Mouse (Mus musculus) retina, embryonic 14.5 days (tissue): ENCODE measurements around the gene St3gal4.

Source experiments
- DNase-seq: peaks from one replicate; pipeline ENCODE4 v3.0.0-alpha.2; 2015; ENCODE audit warnings: low spot score

The St3gal4 gene

DNA sequence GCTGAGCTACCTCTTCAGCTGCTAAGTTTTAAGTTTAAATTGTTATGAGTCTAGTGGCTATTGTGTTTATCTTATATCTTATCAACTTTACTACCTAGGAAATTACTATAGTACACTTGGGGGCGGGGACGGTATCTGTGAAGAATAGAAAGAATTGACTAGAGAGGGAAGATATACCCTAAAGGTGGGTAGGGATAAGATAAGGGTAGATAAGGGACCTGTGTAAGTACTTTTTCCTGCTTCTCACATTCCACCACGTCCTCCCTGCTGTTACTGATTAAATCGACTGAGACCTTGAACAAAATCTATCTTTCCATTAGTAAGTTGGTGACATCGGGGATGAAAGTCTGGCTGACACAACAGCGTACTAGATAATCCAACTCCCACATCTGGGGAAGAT lies 70.6 kb downstream of the St3gal4 start:
- DNase-seq: no peak

DNA sequence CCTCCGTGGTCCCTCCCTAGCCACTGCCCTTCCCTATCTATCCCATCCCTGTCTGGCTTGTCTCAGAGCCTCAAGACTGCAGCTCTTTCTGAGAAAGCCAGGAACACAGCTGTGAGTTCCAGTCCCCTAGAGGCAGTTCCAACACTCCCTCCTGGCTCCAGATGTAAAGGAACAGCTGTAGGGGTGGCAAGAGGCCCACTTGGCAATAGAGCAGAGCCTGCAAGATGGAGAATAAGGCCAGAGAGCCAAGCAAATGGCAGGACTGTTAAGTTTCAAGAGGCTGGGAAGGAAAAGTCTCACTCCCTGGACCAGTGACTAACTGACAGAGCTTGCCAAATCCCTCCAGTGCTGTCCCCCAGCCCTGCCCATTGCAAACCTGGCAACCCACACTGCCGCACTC lies 73.3 kb downstream of the St3gal4 start:
- no peak for DNase-seq

DNA sequence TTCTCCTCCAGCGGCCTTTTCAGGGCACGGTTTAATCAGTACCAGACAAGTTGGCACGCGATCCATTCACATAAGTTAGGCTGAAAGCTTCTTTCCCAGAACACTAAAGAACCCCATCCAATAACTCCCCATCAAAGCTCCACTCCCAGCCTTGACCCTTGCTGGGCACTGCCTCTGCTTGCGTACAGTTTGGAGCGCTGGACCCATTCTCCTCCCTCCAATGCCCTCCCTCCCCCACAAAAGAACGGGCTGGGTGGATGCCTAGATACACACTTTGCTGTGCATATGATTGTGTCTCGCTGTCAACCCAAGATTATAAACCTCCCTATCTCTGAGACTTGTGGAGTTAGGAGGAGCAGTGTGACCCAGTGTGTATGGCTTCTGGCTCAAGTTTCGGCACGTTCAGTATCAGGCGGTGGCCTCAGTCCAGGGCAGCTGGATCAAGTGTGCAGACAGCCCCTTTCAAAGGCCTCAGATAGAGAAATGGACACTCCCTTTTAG lies 74.0 kb downstream of the St3gal4 start:
- DNase-seq: no peak

DNA sequence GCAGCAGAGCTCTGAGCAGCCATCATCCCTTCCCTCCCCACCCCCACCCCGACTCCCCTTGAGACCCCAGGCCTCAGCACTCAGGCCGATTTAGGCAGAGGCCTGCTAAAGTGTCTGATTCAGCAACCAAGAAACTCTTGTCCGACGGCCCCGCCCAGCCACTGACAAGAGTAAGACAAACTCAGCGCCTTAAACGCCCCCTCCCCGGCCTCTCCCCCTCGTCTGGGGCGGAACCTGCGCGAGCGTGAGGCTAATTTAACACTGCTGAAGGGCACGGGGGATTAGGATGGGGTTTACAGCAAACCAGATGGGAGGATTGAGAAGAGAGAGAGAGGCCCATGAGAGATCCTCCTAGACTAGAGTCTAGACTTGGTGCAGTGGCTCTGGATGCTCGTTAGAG lies 74.6 kb downstream of the St3gal4 start:
- peak; percentile 49 for DNase-seq

DNA sequence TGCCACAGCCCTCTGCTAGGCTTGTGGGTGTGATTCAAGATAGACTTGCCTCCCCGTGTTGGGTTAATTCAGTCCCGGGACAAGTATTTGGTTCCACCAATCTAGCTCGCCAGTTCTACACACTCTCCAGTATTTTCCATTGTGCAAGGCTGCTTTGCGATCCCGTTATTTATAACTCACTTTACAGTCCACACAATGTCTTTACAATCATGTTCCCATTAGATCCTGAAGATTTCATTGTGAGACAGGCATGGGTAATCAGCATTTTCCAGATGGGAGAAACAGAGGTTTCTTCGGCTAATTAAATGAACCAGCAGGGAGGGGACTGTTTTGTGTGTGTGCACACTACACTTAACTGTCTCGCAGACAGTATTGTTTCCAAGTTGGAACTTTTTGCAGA lies 75.4 kb downstream of the St3gal4 start:
- peak; percentile 12 for DNase-seq

DNA sequence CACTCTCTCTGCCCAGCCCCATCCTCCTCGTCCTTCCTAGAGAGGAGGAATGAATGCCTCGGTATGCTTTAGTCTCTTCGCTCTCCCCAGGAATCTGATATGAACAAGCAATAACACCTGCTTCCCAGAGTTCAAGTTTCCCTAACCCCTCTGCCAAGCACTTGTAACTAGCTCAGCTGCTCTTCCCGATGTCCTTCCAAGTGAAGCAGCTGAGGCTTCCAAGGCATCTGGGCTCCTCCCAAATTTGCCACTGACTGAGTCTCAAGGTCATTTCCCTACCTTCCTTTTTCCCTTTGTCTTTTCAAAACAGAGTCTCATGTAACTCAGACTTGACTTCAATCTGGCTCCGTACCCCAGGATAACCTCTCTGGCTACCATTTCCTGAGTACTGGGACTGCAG lies 77.6 kb downstream of the St3gal4 start:
- DNase-seq: no peak

DNA sequence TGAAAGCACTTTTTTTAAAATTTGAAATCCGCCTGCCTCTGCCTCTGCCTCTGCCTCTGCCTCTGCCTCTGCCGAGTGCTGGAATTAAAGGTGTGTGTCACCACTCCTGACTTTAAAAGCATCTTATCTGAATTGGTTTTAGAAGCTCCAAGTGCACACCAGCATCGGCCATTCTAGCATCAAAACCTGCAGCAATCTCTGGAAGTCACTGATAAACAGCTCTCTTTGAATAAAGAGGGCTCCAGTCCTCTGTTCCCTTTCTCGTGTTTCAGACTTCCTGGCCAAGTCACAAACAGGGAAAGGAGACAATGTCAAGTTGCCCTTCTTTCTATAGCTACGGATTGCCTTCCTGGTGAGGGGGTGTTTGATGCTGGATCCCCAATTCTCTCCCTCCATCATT lies 79.2 kb downstream of the St3gal4 start:
- no peak for DNase-seq

DNA sequence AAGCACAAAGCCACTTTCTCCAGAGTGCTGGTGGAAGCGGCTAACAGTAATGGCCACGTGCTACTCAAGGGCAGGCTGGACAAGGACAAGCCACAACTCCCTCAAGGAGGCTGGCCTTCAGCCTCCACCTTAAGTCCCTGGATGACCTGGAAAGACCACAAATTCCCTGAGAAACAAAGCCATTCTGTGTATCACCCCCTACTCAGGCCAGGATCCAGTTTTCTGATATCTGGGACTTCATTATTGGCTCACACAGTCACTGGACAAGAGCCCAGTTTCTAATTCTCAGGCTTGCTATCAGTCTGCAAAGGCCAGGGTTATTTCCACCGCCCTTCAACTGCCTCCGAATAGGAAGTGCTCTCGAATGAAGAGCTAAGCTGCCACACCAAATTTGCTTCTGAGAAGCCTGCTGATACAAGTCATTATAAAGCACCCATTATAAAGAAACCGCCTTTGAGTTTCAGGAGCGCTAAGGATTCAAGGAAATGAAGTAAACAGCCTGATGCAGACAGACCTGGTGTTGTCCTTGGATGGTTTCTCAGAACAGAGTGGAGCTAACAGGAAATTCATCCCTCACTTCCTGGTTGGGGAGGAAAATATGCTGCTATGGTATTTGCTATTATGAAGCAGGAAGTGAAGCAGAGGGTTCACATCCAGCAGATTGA lies 80.0 kb downstream of the St3gal4 start:
- no peak for DNase-seq

DNA sequence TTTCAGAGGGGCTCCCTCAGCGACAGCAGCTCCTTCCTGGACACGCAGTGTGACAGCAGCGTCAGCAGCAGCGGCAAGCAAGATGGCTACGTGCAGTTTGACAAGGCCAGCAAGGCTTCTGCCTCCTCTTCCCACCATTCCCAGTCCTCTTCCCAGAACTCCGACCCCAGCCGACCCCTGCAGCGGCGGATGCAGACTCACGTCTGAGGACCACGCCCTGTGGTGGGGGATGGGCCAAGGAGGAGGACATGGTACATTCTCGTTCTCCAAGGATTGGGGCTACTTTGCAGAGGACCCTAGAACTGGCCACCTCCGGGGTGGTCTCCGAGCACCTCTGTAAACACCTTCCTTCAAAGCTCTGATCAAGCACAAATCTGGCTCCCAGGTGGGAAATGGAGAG lies 84.0 kb downstream of the St3gal4 start:
- no peak for DNase-seq

DNA sequence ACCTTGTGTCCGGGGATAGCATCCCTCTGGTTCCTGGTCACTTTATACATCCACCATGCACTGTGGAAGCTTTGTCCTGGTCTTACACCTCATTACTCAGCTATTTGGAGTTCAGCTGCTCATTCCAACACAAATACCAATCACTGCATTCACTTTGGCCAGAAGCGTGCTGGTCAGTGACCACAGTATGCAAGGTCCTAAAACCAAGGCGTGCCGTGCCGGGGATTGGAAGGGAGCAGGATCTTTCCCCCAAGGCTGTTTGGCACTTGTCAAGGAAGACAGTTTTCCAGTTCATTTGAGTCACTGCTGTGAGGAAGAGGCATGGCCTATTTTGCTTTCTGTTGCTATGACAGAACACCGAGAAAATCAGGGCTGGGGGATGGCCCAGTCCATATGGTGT lies 86.6 kb downstream of the St3gal4 start:
- DNase-seq: peak; percentile 49

DNA sequence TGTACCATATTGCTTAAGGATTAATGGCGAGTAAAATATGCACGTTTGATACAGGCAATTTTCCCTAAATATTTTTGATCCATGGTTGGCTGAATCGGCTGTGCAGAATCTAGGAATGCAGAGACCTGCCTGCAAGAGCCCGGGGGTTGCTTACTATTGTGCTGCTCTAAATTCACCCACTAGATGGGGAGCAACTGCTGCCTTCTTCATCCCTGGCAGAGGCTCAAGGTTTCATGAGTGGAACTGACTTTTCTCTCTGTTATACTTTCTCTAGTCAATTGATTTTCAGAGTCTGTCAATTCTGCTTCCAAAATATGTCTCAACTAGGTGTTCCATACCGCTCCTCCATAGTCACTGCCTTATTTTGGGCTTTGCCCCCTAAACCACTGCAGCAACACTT lies 88.2 kb downstream of the St3gal4 start:
- no peak for DNase-seq

DNA sequence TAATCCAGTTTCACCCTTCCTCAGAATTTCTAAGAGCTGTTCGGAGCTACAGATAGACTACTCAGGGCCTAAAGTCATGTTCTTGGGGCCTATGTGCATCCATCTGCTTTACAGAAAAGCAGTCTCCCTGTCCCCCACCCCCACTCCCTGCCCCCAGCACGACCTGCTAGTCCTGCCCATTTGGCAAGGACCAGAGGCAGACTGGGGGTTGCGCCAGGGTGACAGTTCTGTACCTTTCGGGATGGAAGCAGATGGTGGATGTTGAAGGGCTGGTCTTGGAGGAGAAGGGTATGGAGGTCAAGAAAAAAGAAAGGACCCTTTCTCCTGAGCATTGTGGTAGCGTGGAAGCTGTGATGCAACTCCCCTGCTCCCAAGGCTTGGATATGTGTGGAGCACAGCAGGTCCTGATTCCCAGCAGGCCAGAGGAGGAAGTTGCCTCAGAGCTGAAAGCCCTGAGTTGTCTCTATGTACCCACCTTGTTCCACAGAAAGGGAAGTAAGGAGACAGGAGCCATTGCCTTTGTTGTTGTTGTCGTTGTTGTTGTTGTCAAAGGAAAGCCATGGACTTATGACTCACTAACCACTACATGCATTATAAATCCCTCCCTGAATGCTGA lies 91.6 kb downstream of the St3gal4 start:
- no peak for DNase-seq

DNA sequence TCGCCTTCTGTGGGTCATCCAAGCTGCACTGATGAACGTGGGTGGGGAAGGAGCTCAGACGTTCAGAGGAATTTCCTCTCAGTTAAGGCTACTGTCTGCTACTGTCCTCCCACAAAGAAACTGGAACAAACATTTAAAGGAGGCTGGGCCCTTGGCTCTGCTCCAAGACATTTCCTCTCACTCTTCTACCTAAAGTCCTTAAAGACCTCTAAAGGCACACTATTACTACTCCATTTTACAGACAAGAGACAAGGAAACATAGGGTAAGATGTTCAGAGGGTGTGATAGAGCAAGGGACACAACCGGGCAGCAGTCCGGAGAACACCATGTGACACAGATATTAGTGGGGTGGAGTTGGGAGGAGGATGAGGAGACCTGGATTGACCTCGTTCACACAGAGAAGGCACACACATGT lies 92.2 kb downstream of the St3gal4 start:
- DNase-seq: no peak

DNA sequence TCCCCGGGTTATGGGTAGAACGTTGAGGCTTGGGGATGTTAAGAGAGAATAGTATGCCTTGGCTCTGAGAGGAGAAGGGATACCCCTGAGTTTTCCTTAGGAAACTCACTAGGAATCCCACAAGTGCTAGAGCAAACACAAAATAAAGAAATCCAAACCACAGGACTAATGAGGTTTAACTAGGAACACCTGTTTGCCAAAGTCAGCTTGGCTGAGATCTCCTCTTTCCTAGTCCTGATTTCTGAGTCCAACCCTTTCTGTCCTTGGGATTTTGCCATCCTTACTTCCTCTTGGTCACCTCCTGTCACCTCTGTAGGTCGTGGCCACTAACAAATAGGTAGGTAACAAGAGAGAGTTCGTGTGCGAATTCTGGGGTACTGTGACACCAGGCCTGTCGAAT lies 92.8 kb downstream of the St3gal4 start:
- DNase-seq: no peak

DNA sequence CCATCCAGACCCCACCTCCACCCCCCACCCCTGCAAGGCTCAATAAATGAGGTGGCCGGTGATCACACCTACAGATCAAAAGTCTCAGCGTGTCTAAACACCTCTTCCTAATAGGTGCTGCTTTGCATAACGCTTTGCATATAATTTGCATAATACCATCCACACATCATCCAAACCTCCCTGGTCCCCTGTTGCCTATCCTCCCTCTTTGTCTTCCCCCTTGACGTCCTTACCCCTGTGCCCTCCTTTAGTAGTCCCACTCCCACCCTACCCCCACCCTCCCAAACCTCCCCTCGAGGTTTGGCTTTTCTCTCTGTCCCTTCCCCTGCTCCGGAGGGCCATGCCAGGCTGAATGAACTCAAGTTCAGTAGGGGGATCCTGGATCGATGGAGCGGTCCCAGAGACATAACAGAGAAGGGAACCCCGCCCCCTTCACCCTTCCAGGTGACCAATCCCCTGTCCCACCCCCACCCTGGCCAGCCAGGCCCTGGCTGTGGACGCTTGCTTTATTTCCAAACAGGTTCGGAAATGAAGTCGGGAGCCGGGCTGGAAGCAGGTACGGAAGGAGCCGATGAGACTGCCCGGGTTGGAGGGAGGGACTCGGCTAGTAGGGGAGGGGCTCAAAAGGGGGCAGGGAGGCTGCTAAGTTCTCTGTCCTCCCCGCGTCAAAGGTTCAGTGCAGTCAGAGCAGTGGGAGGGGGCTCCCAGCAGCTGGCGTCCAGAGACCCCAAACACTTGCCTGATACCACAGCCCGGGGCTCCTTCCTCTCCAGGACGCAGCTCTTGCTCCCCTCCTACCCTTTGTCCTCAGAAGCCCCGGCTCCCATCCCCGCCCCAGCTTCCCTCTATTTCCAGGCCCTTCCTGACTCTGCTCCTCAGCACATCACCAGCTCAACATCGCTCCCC lies 94.2 kb downstream of the St3gal4 start:
- DNase-seq: peak; percentile 27

DNA sequence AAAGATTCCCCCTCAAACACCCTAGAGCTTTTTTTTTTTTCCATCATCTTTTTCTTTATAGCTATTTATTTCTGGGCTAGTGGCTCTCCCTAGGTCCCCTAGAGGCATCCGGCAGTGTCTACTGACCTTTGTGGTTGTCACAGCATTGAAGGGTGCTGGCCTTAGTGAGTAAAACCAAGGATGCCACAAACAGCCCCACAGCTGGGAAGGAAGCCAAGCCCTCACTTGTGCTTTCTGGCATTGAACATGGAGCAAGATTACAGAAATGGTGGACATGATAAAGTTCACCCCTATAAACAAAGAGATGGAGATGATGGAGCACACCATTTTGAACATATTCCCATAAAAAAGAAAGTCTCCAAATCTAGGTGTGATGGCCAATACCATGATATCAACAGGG lies 97.3 kb downstream of the St3gal4 start:
- no peak for DNase-seq

DNA sequence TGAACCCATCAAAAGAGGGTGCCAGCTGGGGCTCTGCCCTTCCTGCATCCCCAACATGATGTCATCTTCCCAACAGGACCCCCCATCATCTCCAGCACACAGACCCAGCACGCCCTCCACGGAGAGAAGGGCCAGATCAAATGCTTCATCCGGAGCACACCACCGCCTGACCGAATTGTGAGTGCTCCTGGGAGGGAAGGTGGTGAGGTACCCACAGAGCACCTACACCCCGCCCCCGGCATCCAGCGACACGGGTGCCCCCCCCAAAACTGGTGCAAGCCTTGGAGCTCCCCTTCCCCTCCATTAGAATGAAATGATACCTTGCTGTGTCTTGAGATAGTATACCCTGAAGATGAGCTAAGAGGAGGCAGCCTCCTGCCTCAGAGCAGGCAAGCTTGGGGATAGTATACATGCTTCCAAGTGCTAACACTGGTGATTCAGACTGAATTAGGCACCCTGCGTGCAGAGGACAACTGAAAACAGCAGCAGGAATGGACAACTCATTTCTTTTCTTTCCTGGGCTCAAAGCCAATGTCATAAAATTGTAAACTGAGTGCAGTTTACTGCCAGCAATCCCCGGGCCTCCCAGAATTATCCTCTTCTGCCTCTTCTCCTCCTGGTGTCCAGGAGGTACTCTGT lies 98.9 kb downstream of the St3gal4 start:
- no peak for DNase-seq

DNA sequence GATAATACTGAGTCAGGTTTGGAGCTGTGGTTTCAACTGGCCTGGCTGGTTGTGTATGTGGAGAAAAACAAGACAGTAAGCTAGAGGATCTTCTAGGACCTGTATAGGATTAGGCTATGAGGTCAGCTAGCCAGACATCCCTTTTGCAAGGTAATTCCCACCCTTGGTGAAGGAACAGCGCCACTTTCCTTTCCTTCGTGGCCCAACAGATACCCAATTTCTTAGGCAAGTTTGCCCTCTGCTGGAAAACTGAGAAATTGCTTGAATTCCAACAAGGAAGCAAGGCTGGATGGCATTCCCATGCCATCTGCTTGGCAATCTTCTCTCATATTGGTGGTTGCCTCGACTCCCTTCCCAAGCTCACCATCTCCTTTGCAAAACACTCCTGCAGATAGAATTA lies 99.7 kb downstream of the St3gal4 start:
- DNase-seq: peak; percentile 84

DNA sequence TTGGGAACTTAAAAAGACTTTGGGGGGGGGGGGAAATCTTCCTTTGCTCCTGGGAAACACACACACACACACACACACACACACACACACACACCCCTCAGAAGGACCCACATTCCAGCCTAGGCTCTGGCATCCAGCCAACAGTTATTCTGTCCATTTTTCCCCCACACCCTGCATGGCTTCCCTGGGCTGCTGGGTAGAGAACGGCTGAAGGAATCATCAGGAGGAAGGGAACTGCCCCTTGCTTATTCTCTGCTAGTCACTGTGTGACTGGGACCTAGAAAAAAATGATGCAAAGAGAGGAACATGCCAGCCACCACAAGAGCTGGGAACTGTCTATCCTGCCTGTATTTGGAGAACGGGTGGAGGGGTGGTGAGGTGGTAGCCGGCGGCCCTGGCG lies 101.0 kb downstream of the St3gal4 start:
- DNase-seq: no peak

DNA sequence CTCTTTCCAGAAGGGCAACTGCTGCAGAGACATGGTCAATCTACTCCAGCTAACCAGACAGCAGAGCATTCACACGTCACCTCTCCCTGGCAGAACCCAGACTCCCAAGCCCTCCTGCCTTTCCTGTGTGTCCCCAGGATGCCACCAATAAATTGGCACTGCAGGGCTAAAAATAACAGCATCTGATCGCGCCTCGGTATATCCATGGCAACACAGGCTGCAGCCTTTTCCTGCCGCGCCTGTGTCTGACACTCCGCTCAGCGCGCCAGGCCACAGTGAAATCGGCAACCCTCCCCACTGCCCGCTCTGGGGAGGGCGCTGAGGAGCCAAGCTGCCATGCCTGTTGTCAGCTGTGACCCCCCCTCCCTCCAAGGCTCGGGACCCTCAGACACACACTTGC lies 101.5 kb downstream of the St3gal4 start:
- DNase-seq: peak; percentile 26

DNA sequence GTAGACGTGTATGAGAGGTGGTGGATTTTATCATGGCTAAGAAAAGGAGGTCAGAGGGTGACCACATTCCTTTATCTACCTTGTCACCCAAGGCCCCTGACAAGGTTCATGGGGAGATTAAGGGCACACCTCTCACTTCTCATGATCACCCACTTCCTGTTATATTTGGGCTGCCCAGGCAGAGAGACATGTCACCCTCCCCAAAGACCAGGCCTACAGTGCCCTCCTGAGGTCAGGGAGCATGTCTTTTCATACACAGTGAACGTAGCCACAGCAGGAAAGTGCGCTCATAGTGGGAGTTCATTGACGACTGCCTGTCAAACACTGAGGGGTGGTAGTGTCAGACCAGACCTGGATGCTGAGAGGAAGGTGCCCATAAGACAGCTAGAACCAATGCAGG lies 102.3 kb downstream of the St3gal4 start:
- DNase-seq: no peak

DNA sequence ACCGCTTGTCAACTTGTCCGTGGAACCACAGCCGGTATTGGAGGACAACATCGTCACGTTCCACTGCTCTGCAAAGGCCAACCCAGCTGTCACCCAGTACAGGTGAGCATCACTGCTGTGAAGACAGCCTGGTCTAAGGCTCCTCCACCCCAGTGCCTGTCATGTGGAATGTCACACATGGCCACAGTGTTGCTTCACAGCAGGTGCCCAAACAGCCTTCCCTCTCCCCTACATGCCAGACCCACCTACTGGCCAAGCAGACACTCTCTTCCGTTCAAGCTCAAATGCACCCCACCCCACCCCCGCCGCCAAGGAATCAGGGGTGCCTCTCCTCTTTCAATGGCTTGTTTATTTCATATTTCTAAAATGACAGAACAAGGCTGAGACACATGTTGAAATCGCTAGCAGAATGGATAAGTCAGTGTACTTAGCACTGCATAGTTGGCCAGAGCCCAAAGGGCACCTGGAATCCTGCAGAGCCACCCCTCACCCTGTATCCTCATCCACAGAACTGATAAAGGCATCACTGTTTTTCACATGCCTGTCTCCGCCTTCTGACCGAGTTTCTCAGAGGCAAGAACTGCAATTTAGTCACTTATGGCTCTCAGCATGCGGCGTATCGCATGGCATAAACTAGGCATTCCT lies 111.2 kb downstream of the St3gal4 start:
- DNase-seq: no peak
